Mouse (Mus musculus) NIH3T3 (cell line): ENCODE data around the gene Tas1r2.
A peak's percentile ranks its signal among the peaks of the same experiment; 100 is the strongest.

Source experiments
- DNase-seq: peaks from one replicate; pipeline ENCODE4 v3.0.0-alpha.2; 2012; ENCODE audit warnings: low read depth

Tas1r2 gene

DNA sequence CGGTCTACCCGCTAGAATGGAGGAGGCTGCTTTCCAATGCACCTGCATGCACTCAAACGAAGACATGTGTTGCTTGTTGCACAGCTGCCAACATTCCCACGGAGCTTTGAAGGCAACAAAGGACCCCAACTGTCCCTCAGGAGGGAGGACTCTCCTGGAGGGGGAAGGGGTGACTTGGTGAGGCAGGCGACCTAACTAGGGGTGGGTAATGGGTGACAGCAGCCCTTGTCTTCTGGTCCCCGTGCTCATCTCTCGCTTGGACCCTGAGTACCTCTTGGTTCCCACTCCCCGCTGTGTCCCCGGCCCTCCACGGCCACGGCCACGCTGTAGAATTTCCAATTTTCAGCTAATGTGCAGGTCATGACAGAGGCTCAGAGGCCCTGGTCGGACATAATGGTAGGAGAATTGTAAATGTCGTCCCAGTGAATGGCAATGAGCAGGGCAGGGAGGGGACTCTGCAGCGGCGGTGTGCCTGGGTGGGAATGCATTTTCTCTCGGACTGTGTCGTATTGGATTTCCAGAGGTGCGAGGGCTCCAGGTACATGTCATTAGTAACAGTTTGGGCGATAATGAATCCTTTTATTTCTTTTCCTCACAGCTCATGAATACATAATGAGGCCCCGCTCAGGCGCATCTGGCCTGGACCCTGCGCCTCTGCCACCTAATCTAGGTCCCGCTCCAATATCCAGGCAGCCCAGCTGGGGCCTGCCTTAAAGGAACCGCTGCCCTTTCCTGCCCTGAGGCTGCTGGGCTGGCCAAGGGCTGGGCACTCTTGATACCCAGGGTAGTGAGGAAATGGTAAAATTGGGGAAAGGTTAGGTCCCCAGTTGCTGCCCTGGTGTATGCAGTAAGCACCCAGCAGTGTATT is 57.4 kb downstream of the Tas1r2 start:
- no peak for DNase-seq

DNA sequence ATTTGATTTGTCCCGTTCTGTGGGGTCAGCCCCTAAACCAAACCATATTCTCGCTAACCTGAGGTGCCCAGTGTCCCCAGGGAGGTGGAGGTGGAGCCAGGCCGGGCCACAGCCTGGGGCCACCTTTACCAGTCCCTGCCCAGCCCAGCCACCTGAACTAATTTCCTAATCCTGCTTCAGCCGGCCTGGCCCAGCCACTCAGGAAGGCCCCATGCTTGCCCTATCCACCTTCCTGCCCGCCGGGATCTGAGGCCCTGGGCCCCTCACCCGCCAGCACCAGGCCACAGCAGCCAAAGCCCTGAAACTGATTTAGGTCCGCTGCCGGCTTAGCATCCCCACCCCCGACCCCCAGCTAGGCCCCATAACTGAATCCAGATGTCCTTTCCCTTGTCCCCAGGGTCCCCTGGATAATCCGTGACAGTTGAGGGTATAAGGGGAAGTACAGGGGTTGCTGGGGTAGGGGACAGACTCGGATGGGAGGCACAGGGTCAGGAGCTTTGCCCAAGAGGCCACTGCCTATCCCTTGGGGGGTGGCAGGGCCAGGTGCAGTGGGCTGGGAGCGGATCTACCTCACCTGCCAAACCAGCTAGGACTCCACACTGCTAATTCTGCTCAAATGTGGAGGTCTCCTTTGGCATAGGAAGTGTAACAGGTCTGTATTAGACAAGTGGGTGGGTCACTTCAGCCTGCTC is 62.0 kb downstream of the Tas1r2 start:
- DNase-seq: no peak

DNA sequence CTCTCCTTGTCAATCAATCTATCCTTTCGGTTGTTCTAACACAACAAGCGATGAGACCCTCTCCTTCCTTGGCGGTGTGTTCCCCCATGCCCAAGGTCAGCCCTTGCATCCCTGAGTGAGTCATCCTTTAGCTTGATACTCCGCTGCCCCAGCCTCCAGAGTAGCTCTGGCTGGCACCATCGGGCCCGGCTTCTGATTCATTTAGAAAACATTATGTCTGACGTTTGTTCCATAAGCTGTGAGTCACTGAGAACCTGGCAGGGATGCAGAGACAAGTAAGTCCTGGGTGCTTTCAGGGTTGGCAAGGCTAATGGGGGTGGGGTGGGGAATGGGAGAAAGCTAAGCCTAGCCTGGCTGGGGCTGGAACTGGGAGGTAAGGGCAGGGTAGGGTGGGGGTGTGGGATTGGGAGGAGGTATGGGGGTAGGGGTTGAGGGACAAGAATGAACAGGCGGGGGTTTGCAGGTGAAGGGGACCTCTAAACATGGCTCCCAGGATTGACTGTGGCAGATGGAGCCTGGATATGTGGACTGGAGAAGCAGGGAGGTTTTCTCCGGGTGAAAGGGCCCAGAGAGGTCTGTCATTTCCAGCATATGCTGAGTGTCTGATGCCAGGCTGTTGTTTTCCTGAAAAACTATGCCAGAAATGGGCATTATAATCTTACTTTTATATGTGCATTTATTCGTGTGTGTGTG is 63.3 kb downstream of the Tas1r2 start:
- peak; percentile 88 for DNase-seq

DNA sequence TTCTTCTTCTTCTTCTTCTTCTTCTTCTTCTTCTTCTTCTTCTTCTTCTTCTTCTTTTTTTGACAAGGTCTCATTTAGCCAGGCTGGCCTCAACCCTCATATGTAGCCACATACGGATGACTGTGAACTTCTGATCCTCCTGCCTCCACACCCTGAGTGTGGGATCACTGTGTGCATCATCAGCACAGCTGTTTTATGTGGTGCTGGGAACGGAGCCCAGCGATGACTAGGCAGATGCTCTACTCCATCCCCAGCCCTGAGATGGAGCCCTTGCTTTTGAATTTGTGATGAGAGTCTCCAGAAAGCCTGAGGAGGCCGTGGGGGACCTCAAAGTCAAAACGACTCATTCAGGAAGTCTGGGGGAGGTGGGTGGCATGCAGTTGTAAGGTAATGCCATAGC is 65.6 kb downstream of the Tas1r2 start:
- peak; percentile 19 for DNase-seq
